ENCODE assay signal across 8 mouse cellular contexts in the genomic region with DNA sequence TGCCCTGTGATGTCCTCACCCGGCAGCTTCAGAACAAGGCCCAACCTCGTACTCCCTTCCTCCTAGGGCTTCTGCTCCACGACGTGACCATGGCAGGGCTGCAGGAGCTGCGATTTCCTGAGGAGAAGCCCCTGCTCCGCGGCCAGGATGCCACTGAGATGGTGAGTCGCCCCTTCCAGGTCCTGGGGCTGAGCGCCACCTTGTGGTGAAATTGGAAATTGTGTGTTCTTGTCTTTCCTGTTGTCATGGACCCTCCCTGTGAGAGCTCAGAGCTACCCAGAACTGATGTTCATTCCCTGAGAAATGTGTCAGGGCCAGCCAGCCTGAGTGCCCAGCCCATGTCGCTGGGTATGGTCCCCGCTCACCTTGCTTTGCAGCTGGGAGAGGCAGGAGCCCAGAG. TPM values are rescaled to one million over a fixed set of nuclear protein-coding genes. Genes with fewer than 3 reads are reported as not detected.
DNase-seq lines count a peak whose midpoint lies in the region; ATAC-seq and TF ChIP-seq lines count a peak whose summit lies in the region.

No protein-coding gene starts in this region.

- no peaks in the 10 kb centered on the region for H3K9me3 ChIP-seq in forebrain, embryonic 10.5 days
- H3K9me3 ChIP-seq in heart, embryonic 16.5 days (replicated peaks; ENCODE audit: control insufficient read depth, low read length) = no peaks in the 10 kb centered on the region

- no peak for TF ChIP-seq POLR2A in bone marrow macrophage, adult 2 months (IDR thresholded peaks at IDR 0.05; ENCODE audit: borderline replicate concordance, low read depth, low read length)
- no peak for TF ChIP-seq POLR2A in lung, adult 2 months (IDR thresholded peaks at IDR 0.05; ENCODE audit: borderline replicate concordance, extremely low read depth, low read depth, low read length)
- no peak; the same call in 1 of the 2 replicates for TF ChIP-seq POLR2A in olfactory bulb, adult 2 months (IDR thresholded peaks at IDR 0.05; ENCODE audit: insufficient read depth, low read depth, low read length)
- no peak for TF ChIP-seq POLR2A in thymus, adult 2 months (IDR thresholded peaks at IDR 0.05; ENCODE audit: control insufficient read depth, extremely low read depth, insufficient read depth, low read length, poor library complexity)

- DNase-seq in CD4-positive, CD25-positive, alpha-beta regulatory T cell, adult 2 months (ENCODE audit: low read depth, low spot score) = peak; percentile 86
- DNase-seq in forebrain, embryonic 10.5 days (ENCODE audit: extremely low spot score, low spot score) = peak; percentile 92
- DNase-seq in kidney, postnatal 36 days = peak; percentile 56 to 89
- peak; percentile 72 for DNase-seq in lung, adult 2 months
- DNase-seq in thymus, adult 2 months = peak; percentile 84

- 3% methylated on average over 11 of the region's 11 CpGs for WGBS in forebrain, embryonic 10.5 days
- under 1% methylated on average over 11 of the region's 11 CpGs for WGBS in heart, embryonic 16.5 days
- WGBS in lung, adult 2 months = 1% methylated on average over 11 of the region's 11 CpGs
- WGBS in olfactory bulb, adult 2 months = 2% methylated on average over 11 of the region's 11 CpGs
- 3% methylated on average over 11 of the region's 11 CpGs for WGBS in thymus, adult 2 months

- H3K27me3 ChIP-seq in forebrain, embryonic 10.5 days (ENCODE audit: poor library complexity, severe bottlenecking) = peaks cover 59% of the 10 kb centered on the region
- H3K27me3 ChIP-seq in heart, embryonic 16.5 days (ENCODE audit: control insufficient read depth, insufficient read depth, low read length) = peaks cover 3% of the 10 kb centered on the region; the same call in 1 of the 2 replicates
- H3K27me3 ChIP-seq in thymus, adult 2 months (ENCODE audit: control insufficient read depth, insufficient read depth, low read length) = no peaks in the 10 kb centered on the region; the same call in 1 of the 2 replicates

- H3K36me3 ChIP-seq in forebrain, embryonic 10.5 days (replicated peaks) = no peaks in the 10 kb centered on the region
- H3K36me3 ChIP-seq in heart, embryonic 16.5 days (ENCODE audit: control insufficient read depth, insufficient read depth) = no peaks in the 10 kb centered on the region
- no peaks in the 10 kb centered on the region for H3K36me3 ChIP-seq in thymus, adult 2 months (ENCODE audit: control insufficient read depth, insufficient read depth, low read length)

- no peak overlapping the region for H3K27ac ChIP-seq in bone marrow macrophage, adult 2 months (ENCODE audit: insufficient read depth, low read depth, low read length)
- no peak overlapping the region for H3K27ac ChIP-seq in forebrain, embryonic 10.5 days
- H3K27ac ChIP-seq in heart, embryonic 16.5 days (ENCODE audit: low read length) = no peak overlapping the region
- peak overlapping the region; percentile 95 for H3K27ac ChIP-seq in olfactory bulb, adult 2 months (ENCODE audit: insufficient read depth, low read depth, low read length)
- H3K27ac ChIP-seq in thymus, adult 2 months (ENCODE audit: control insufficient read depth, insufficient read depth, low read length) = no peak overlapping the region

- TF ChIP-seq CTCF in bone marrow macrophage, adult 2 months (IDR thresholded peaks at IDR 0.05; ENCODE audit: low read depth, low read length) = peak; percentile 89
- TF ChIP-seq CTCF in lung, adult 2 months (IDR thresholded peaks at IDR 0.05; ENCODE audit: insufficient read depth, low read length) = peak; percentile 85
- peak; percentile 71 for TF ChIP-seq CTCF in olfactory bulb, adult 2 months (IDR thresholded peaks at IDR 0.05; ENCODE audit: insufficient read depth, low read depth, low read length)
- peak; percentile 86 for TF ChIP-seq CTCF in thymus, adult 2 months (IDR thresholded peaks at IDR 0.05; ENCODE audit: borderline replicate concordance, control insufficient read depth, extremely low read depth, insufficient read depth, low read length, poor library complexity)

- no peak overlapping the region for H3K4me3 ChIP-seq in bone marrow macrophage, adult 2 months (ENCODE audit: insufficient read depth, low read length)
- no peak overlapping the region; the same call in none of the 2 replicates for H3K4me3 ChIP-seq in forebrain, embryonic 10.5 days
- no peak overlapping the region for H3K4me3 ChIP-seq in heart, embryonic 16.5 days (ENCODE audit: low read length)
- no peak overlapping the region for H3K4me3 ChIP-seq in lung, adult 2 months (replicated peaks; ENCODE audit: extremely low read depth, low read depth, low read length)
- H3K4me3 ChIP-seq in olfactory bulb, adult 2 months (ENCODE audit: insufficient read depth, low read depth, low read length) = peak overlapping the region; percentile 18
- no peak overlapping the region for H3K4me3 ChIP-seq in thymus, adult 2 months (ENCODE audit: control insufficient read depth, insufficient read depth, low read length)

- no peak overlapping the region for H3K9ac ChIP-seq in heart, embryonic 16.5 days (ENCODE audit: low read length)

- ATAC-seq in heart, embryonic 16.5 days (replicated peaks; ENCODE audit: extremely low read depth, insufficient read depth, low FRiP score) = peak; percentile 63

- peak overlapping the region; percentile 39; the same call in 1 of the 2 replicates for H3K4me2 ChIP-seq in heart, embryonic 16.5 days (ENCODE audit: low read depth, low read length)

- H3K4me1 ChIP-seq in bone marrow macrophage, adult 2 months (ENCODE audit: control insufficient read depth, insufficient read depth, low read length) = no peaks in the 10 kb centered on the region
- H3K4me1 ChIP-seq in forebrain, embryonic 10.5 days = peaks cover 45% of the 10 kb centered on the region
- H3K4me1 ChIP-seq in heart, embryonic 16.5 days (ENCODE audit: control insufficient read depth, insufficient read depth, low read length) = peaks cover 4% of the 10 kb centered on the region
- no peaks in the 10 kb centered on the region for H3K4me1 ChIP-seq in lung, adult 2 months (ENCODE audit: control insufficient read depth, insufficient read depth, low read length)
- peaks cover 74% of the 10 kb centered on the region for H3K4me1 ChIP-seq in olfactory bulb, adult 2 months (ENCODE audit: control insufficient read depth, insufficient read depth, low read length)
- no peaks in the 10 kb centered on the region for H3K4me1 ChIP-seq in thymus, adult 2 months (replicated peaks; ENCODE audit: control insufficient read depth, insufficient read depth, low read length)

RNA-seq across cellular contexts. Expression of a gene that starts 18.6 kb away (rescaled TPM):
- 11.2 and 16.2 TPM in 2 replicates for polyA plus RNA-seq in bone marrow macrophage, adult 2 months (2012; ENCODE audit: insufficient read depth, insufficient read length, missing spikeins)
- polyA plus RNA-seq in forebrain, embryonic 10.5 days (2016; fragmentation: Nextera tagmentation; extraction: Ambion mirVana) = 29.5 and 31.0 TPM in 2 replicates
- polyA plus RNA-seq in heart, embryonic 16.5 days (2015; fragmentation: Nextera tagmentation; extraction: Ambion mirVana) = 16.5 and 17.3 TPM in 2 replicates
- polyA plus RNA-seq in lung, adult 2 months (2012; rRNA removed) = 8.9 and 13.8 TPM in 2 replicates
- not detected in 2 replicates for polyA plus RNA-seq in olfactory bulb, adult 2 months (2012; ENCODE audit: insufficient read depth, insufficient read length, low replicate concordance, missing spikeins)
- polyA plus RNA-seq in thymus, adult 2 months (2012; rRNA removed) = 12.5 and 13.5 TPM in 2 replicates

RNA-seq across cellular contexts. Expression of a gene that starts 20.3 kb away (rescaled TPM):
- 0.89 and 1.0 TPM in 2 replicates for polyA plus RNA-seq in bone marrow macrophage, adult 2 months (2012; ENCODE audit: insufficient read depth, insufficient read length, missing spikeins)
- polyA plus RNA-seq in forebrain, embryonic 10.5 days (2016; fragmentation: Nextera tagmentation; extraction: Ambion mirVana) = 14.7 and 16.7 TPM in 2 replicates
- 374 and 395 TPM in 2 replicates for polyA plus RNA-seq in heart, embryonic 16.5 days (2015; fragmentation: Nextera tagmentation; extraction: Ambion mirVana)
- polyA plus RNA-seq in lung, adult 2 months (2012; rRNA removed) = 17.4 and 21.5 TPM in 2 replicates
- polyA plus RNA-seq in olfactory bulb, adult 2 months (2012; ENCODE audit: insufficient read depth, insufficient read length, low replicate concordance, missing spikeins) = 472 and 1,489 TPM in 2 replicates
- 7.4 and 28.3 TPM in 2 replicates for polyA plus RNA-seq in thymus, adult 2 months (2012; rRNA removed)

Comparison
In these comparisons a context has a peak if more than half of its experiments do, and no peak if none do; other contexts are left out.
1. RNA of a gene that starts 20.3 kb away (polyA plus RNA-seq): 472 to 1,489 TPM in olfactory bulb, adult 2 months and 374 to 395 TPM in heart, embryonic 16.5 days; 7.4 to 28.3 TPM in thymus, adult 2 months, 17.4 to 21.5 TPM in lung, adult 2 months, 14.7 to 16.7 TPM in forebrain, embryonic 10.5 days and 0.89 to 1.0 TPM in bone marrow macrophage, adult 2 months; every median in the first group is over 10 times any median in the second.
2. Peak in every context shown above with its lines, with median percentiles within 50 percentile points of each other: DNase-seq and CTCF ChIP-seq.